Mouse (Mus musculus) brain, embryonic 14.5 days (tissue): Measurements from ENCODE around the gene C2cd3.

Source experiments
- CTCF ChIP-seq: fragments of 200-500 bp; IDR thresholded peaks from 2 replicates; pipeline ENCODE4 v1.5.1; 2012; ENCODE audit warnings: inconsistent platforms, mild to moderate bottlenecking, moderate library complexity, borderline replicate concordance; ENCODE audit not compliant: insufficient read depth, insufficient read length; ENCODE audit errors: extremely low read depth
- POLR2A ChIP-seq: fragments of 200-500 bp; IDR thresholded peaks from 2 replicates; pipeline ENCODE4 v1.6.1; 2012; ENCODE audit warnings: mild to moderate bottlenecking, inconsistent platforms, borderline replicate concordance; ENCODE audit not compliant: poor library complexity, insufficient read depth, insufficient read length, severe bottlenecking; ENCODE audit errors: extremely low read depth

DNA sequence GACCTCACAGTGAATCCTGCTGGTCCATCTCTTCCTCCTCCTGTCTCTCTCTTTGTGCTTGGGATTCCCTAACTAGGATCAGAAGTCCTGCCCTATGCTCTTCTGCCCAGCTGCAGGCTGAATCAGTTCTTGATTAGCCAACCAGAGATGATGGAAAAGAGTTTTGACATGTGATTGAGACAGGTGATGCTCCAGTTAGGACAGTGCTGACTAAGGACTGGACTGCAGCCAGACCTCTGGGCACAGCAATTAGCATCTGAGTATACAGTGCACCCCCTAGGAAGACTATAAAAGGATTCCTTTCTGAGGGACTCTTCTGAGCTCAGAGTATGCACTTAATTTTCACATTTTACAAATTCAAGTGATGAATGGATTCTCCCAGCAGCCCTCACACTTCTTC lies 9.1 kb downstream of the C2cd3 start:
- TF ChIP-seq CTCF (no peak), POLR2A (no peak)
